Mouse (Mus musculus) liver, embryonic 16.5 days (tissue): Measurements from ENCODE around the gene Tcf7l2. TPM values are rescaled to one million over a fixed set of nuclear protein-coding genes. Genes with fewer than 3 reads are reported as not detected.

Source experiments
- ATAC-seq: fragments of 200-750 bp; cut with Nextera tagmentation; 2 replicates; pipeline ENCODE4 v1.8.0; 2017; ENCODE audit warnings: low read depth, mild to moderate bottlenecking, moderate number of reproducible peaks, moderate library complexity
- H3K27ac ChIP-seq: fragments of 300-500 bp; sonication (generic); 2 replicates; pipeline ENCODE4 v1.5.1; 2014; ENCODE audit warnings: mild to moderate bottlenecking, low read length
- H3K27me3 ChIP-seq: fragments of 300-500 bp; sonication (generic); 2 replicates; pipeline ENCODE4 v1.6.1; 2014; ENCODE audit warnings: low read depth, low read length, mixed read lengths; ENCODE audit not compliant: control insufficient read depth, insufficient read depth
- H3K36me3 ChIP-seq: fragments of 300-500 bp; sonication (generic); 2 replicates; pipeline ENCODE4 v1.6.1; 2014; ENCODE audit warnings: mild to moderate bottlenecking; ENCODE audit not compliant: control insufficient read depth, insufficient read depth
- H3K4me1 ChIP-seq: fragments of 300-500 bp; sonication (generic); 2 replicates; pipeline ENCODE4 v1.6.1; 2014; ENCODE audit warnings: low read depth, low read length, mixed read lengths; ENCODE audit not compliant: control insufficient read depth
- H3K4me2 ChIP-seq: fragments of 300-500 bp; sonication (generic); 2 replicates; pipeline ENCODE4 v1.6.1; 2014; ENCODE audit warnings: low read depth, low read length, mixed read lengths
- H3K4me3 ChIP-seq: fragments of 300-500 bp; sonication (generic); 2 replicates; pipeline ENCODE4 v1.5.1; 2014; ENCODE audit warnings: low read depth, mild to moderate bottlenecking, low read length
- H3K9ac ChIP-seq: fragments of 300-500 bp; sonication (generic); 2 replicates; pipeline ENCODE4 v1.6.1; 2014; ENCODE audit warnings: low read depth, low read length
- H3K9me3 ChIP-seq: fragments of 300-500 bp; sonication (generic); replicated peaks from 2 replicates; pipeline ENCODE4 v1.6.1; 2016; ENCODE audit warnings: low read length; ENCODE audit not compliant: control insufficient read depth
- WGBS: fragments of 180-500 bp; shearing (Covaris S2); extraction: QIAGEN DNeasy Blood & Tissue Kit; methylation state at CpG from one replicate; pipeline ENCODE4 v1.1.7; 2014; ENCODE audit not compliant: insufficient replicate concordance; 5-methylcytosine and 5-hydroxymethylcytosine counted together
- polyA plus RNA-seq: library from polyadenylated mRNA; unstranded; fragments of >200 nt; fragmentation: Nextera tagmentation; extraction: Ambion mirVana; gene quantifications from 2 replicates; pipeline ENCODE4 v1.2.1, GENCODE M21; 2015

Gene Tcf7l2
- polyA plus RNA-seq, 1 experiment from 2014 or later = 20.7 TPM

GRCm38 (mm10) chr19:55867255-55867654, 125.6 kb downstream of the Tcf7l2 start:
- Histone ChIP-seq H3K9ac (peak overlapping the region; percentile 11; the same call in 1 of the 2 replicates), H3K27me3 (no peaks in the 10 kb centered on the region), H3K27ac (peak overlapping the region; percentile 90), H3K4me1 (peaks cover 59% of the 10 kb centered on the region), H3K4me3 (peak overlapping the region; percentile 18), H3K4me2 (peak overlapping the region; percentile 55), H3K36me3 (no peaks in the 10 kb centered on the region), H3K9me3 (no peaks in the 10 kb centered on the region)
- peak; percentile 82 for ATAC-seq
- WGBS = 23% methylated on average over 6 of the region's 6 CpGs

GRCm38 (mm10) chr19:55867905-55868304, 126.3 kb downstream of the Tcf7l2 start:
- Histone ChIP-seq H3K36me3 (no peaks in the 10 kb centered on the region), H3K4me2 (peak overlapping the region; percentile 55), H3K4me3 (no peak overlapping the region), H3K9me3 (no peaks in the 10 kb centered on the region), H3K9ac (peak overlapping the region; percentile 32; the same call in 1 of the 2 replicates), H3K27ac (peak overlapping the region; percentile 90), H3K4me1 (peaks cover 53% of the 10 kb centered on the region), H3K27me3 (no peaks in the 10 kb centered on the region)
- WGBS = 50% methylated on average over 3 of the region's 3 CpGs
- no peak for ATAC-seq

GRCm38 (mm10) chr19:55868597-55868996, 127.0 kb downstream of the Tcf7l2 start:
- H3K4me2 ChIP-seq = no peak overlapping the region

GRCm38 (mm10) chr19:55870825-55871224, 129.2 kb downstream of the Tcf7l2 start:
- H3K4me1 ChIP-seq = peaks cover 41% of the 10 kb centered on the region

More at GRCm38 (mm10) chr19:55868597-55868996, 127.0 kb downstream of the Tcf7l2 start:
- Histone ChIP-seq H3K36me3 (no peaks in the 10 kb centered on the region), H3K27ac (no peak overlapping the region), H3K9me3 (no peaks in the 10 kb centered on the region), H3K4me1 (peaks cover 53% of the 10 kb centered on the region), H3K4me3 (no peak overlapping the region), H3K9ac (no peak overlapping the region), H3K27me3 (no peaks in the 10 kb centered on the region)
- WGBS = 87% methylated on average over 4 of the region's 4 CpGs
- no peak for ATAC-seq

GRCm38 (mm10) chr19:55871496-55871895, 129.9 kb downstream of the Tcf7l2 start:
- H3K9ac ChIP-seq = no peak overlapping the region
- H3K4me2 ChIP-seq = no peak overlapping the region
- 56% methylated on average over 3 of the region's 3 CpGs for WGBS
- H3K27me3 ChIP-seq = no peaks in the 10 kb centered on the region
- H3K36me3 ChIP-seq = no peaks in the 10 kb centered on the region
- ATAC-seq = no peak
- H3K27ac ChIP-seq = no peak overlapping the region
- no peaks in the 10 kb centered on the region for H3K9me3 ChIP-seq
- peaks cover 35% of the 10 kb centered on the region for H3K4me1 ChIP-seq
- no peak overlapping the region for H3K4me3 ChIP-seq

More at GRCm38 (mm10) chr19:55870825-55871224, 129.2 kb downstream of the Tcf7l2 start:
- WGBS = 76% methylated on average over 12 of the region's 12 CpGs
- no peak for ATAC-seq
- Histone ChIP-seq H3K27ac (no peak overlapping the region), H3K4me3 (no peak overlapping the region), H3K9ac (no peak overlapping the region), H3K27me3 (no peaks in the 10 kb centered on the region), H3K9me3 (no peaks in the 10 kb centered on the region), H3K4me2 (no peak overlapping the region), H3K36me3 (no peaks in the 10 kb centered on the region)

- Histone ChIP-seq H3K4me2 (no peak overlapping the region), H3K9me3 (no peaks in the 10 kb centered on the region), H3K27ac (no peak overlapping the region), H3K27me3 (no peaks in the 10 kb centered on the region), H3K4me1 (peaks cover 17% of the 10 kb centered on the region), H3K4me3 (no peak overlapping the region), H3K36me3 (no peaks in the 10 kb centered on the region), H3K9ac (no peak overlapping the region)
- ATAC-seq = no peak
- 84% methylated on average over 3 of the region's 3 CpGs for WGBS
These were observed 131.6 kb downstream of the Tcf7l2 start for GRCm38 (mm10) chr19:55873221-55873620.

- Histone ChIP-seq H3K4me2 (no peak overlapping the region), H3K9ac (no peak overlapping the region), H3K27ac (no peak overlapping the region), H3K27me3 (no peaks in the 10 kb centered on the region), H3K4me1 (peaks cover 3% of the 10 kb centered on the region), H3K36me3 (no peaks in the 10 kb centered on the region), H3K4me3 (no peak overlapping the region), H3K9me3 (no peaks in the 10 kb centered on the region)
- no peak for ATAC-seq
- 34% methylated on average over 3 of the region's 3 CpGs for WGBS
These were observed 134.9 kb downstream of the Tcf7l2 start for GRCm38 (mm10) chr19:55876501-55876900.

GRCm38 (mm10) chr19:55877404-55877915, 135.8 kb downstream of the Tcf7l2 start:
- Histone ChIP-seq H3K4me3 (no peak overlapping the region), H3K9ac (no peak overlapping the region), H3K9me3 (no peaks in the 10 kb centered on the region), H3K27me3 (no peaks in the 10 kb centered on the region), H3K36me3 (no peaks in the 10 kb centered on the region), H3K4me1 (no peaks in the 10 kb centered on the region), H3K4me2 (no peak overlapping the region), H3K27ac (no peak overlapping the region)
- 57% methylated on average over 7 of the region's 7 CpGs for WGBS
- ATAC-seq = peak; percentile 61

GRCm38 (mm10) chr19:55880664-55881359, 139.2 kb downstream of the Tcf7l2 start:
- no peaks in the 10 kb centered on the region for H3K36me3 ChIP-seq
- no peak for ATAC-seq
- 74% methylated on average over 13 of the region's 13 CpGs for WGBS
- no peaks in the 10 kb centered on the region for H3K27me3 ChIP-seq
- no peaks in the 10 kb centered on the region for H3K9me3 ChIP-seq
- no peak overlapping the region for H3K4me2 ChIP-seq
- no peak overlapping the region for H3K9ac ChIP-seq
- no peaks in the 10 kb centered on the region for H3K4me1 ChIP-seq
- H3K4me3 ChIP-seq = no peak overlapping the region
- H3K27ac ChIP-seq = no peak overlapping the region
